Mouse (Mus musculus) forebrain, embryonic 12.5 days (tissue): ENCODE data around the gene Fam83d. TPM values are rescaled to one million over a fixed set of nuclear protein-coding genes. Genes with fewer than 3 reads are reported as not detected.

Source experiments
- ATAC-seq: fragments of 200-750 bp; cut with Nextera tagmentation; 2 replicates; pipeline ENCODE4 v1.8.0; 2017; ENCODE audit warnings: moderate TSS enrichment; ENCODE audit not compliant: low FRiP score
- H3K27ac ChIP-seq: fragments of 300-500 bp; sonication (generic); 2 replicates; pipeline ENCODE4 v1.5.1; 2016; ENCODE audit warnings: mild to moderate bottlenecking
- H3K27me3 ChIP-seq: fragments of 300-500 bp; sonication (generic); 2 replicates; pipeline ENCODE4 v1.6.1; 2016; ENCODE audit warnings: mild to moderate bottlenecking
- H3K36me3 ChIP-seq: fragments of 300-500 bp; sonication (generic); replicated peaks from 2 replicates; pipeline ENCODE4 v1.6.1; 2016; ENCODE audit warnings: mild to moderate bottlenecking
- H3K4me1 ChIP-seq: fragments of 300-500 bp; sonication (generic); 2 replicates; pipeline ENCODE4 v1.6.1; 2016
- H3K4me2 ChIP-seq: fragments of 300-500 bp; sonication (generic); 2 replicates; pipeline ENCODE4 v1.6.1; 2016; ENCODE audit warnings: mild to moderate bottlenecking, moderate library complexity
- H3K4me3 ChIP-seq: fragments of 300-500 bp; sonication (generic); replicated peaks from 2 replicates; pipeline ENCODE4 v1.5.1; 2016; ENCODE audit warnings: mild to moderate bottlenecking
- H3K9ac ChIP-seq: fragments of 300-500 bp; sonication (generic); 2 replicates; pipeline ENCODE4 v1.6.1; 2016; ENCODE audit warnings: mild to moderate bottlenecking
- H3K9me3 ChIP-seq: fragments of 300-500 bp; sonication (generic); 2 replicates; pipeline ENCODE4 v1.6.1; 2016
- WGBS: fragments of 180-500 bp; shearing (Covaris S2); methylation state at CpG from one replicate; pipeline ENCODE4 v1.1.7; 2016; 5-methylcytosine and 5-hydroxymethylcytosine counted together
- polyA plus RNA-seq: library from polyadenylated mRNA; unstranded; fragments of >200 nt; fragmentation: Nextera tagmentation; extraction: Ambion mirVana; gene quantifications from 2 replicates; pipeline ENCODE4 v1.2.1, GENCODE M21; 2016

Fam83d gene
- polyA plus RNA-seq, 1 experiment from 2014 or later = 50.9 TPM

DNA sequence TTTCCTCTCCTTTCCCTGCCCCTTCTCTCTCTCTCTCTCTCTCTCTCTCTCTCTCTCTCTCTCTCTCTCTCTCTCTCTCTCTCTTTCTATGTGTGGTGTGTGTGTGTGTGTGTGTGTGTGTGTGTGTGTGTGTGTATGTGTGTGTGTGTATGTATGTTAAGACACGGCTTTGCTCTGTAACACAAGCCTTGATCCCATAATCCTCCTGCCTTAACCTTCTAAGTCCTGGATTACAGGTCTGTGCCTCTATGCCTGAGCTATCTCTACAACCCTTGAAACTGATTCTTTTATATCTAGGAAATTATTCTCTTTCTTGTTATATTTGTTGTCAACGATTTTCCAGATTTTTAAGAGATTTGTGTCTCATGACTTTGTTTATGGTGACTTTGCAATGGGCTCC, 7.7 kb upstream of the Fam83d start:
- Histone ChIP-seq H3K4me1 (no peaks in the 10 kb centered on the region), H3K4me3 (no peak overlapping the region), H3K36me3 (no peaks in the 10 kb centered on the region), H3K9me3 (no peaks in the 10 kb centered on the region), H3K4me2 (no peak overlapping the region), H3K27me3 (no peaks in the 10 kb centered on the region), H3K27ac (no peak overlapping the region), H3K9ac (no peak overlapping the region)
- WGBS = 70% methylated on average over 2 of the region's 2 CpGs
- no peak for ATAC-seq

DNA sequence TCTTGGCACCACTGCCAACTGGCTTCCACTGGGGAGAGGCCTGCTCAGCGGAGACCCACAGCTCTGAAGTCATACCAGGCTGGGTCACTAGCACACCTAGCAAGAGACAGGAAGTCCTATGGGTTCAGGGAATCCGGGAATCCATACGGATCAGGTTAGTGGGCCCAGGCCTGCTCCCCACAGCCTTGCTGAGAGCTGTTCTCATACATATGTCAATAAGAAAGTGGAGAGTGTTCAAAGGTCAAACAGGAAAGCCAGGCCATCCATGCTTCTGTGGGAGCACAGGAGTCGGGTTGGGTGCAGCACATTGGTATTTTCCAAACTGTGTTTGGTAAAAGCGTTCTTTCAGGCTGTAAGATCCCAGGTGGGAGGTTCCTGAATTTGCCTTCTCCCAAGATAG, 5.6 kb upstream of the Fam83d start:
- Histone ChIP-seq H3K27ac (no peak overlapping the region), H3K27me3 (no peaks in the 10 kb centered on the region), H3K4me2 (no peak overlapping the region), H3K36me3 (no peaks in the 10 kb centered on the region), H3K4me1 (peaks cover 2% of the 10 kb centered on the region; the same call in 1 of the 2 replicates), H3K4me3 (no peak overlapping the region), H3K9ac (no peak overlapping the region), H3K9me3 (no peaks in the 10 kb centered on the region)
- 89% methylated on average over 5 of the region's 5 CpGs for WGBS
- ATAC-seq = no peak

DNA sequence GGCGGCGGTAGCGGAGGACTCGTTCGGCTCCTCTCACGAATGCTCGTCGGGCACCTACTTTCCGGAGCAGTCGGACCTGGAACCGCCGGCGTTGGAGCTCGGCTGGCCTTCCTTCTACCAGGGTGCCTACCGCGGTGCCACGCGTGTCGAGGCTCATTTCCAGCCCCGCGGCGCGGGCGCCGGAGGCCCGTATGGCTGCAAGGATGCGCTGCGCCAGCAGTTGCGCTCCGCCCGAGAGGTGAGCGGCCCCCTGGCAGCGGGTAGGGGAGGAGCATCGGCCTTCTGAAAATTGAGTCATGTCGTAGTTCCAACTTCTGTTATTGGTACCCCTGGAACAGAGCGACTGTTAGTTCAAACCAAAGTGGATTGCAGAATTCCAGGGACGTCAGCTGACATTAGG, 457 bp downstream of the Fam83d start:
- Histone ChIP-seq H3K27ac (peak overlapping the region; percentile 68), H3K9me3 (no peaks in the 10 kb centered on the region), H3K4me1 (peaks cover 51% of the 10 kb centered on the region), H3K9ac (peak overlapping the region; percentile 65), H3K27me3 (no peaks in the 10 kb centered on the region), H3K4me2 (peak overlapping the region; percentile 78), H3K4me3 (peak overlapping the region; percentile 71), H3K36me3 (0 out of 2 replicates have a peak, but pooled peaks cover 5% of the 10 kb centered on the region)
- 0% methylated on average over 31 of the region's 37 CpGs for WGBS
- peak; percentile 12; the same call in 1 of the 2 replicates for ATAC-seq

DNA sequence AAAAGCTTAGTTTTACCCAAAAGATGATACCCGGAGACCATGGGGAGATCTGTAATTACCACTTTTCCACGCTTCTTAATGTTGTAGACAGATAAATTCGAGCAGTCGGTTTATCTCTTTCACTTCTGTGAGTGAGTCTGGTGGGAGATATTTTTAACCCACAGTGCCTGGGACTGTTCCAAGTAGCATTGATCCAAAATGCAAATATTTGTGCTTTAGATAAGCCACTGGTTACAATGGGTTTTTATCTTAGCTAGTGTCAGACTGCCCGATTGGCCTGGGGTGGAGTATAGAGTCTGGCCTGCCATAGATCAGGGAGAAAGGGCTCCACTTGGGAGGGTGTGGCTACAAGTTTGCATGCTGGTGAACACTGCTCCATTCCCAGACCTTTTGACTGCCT, 878 bp downstream of the Fam83d start:
- peaks cover 54% of the 10 kb centered on the region for H3K4me1 ChIP-seq
- no peaks in the 10 kb centered on the region for H3K9me3 ChIP-seq
- H3K9ac ChIP-seq = peak overlapping the region; percentile 65
- 9% methylated on average over 5 of the region's 5 CpGs for WGBS
- H3K4me3 ChIP-seq = peak overlapping the region; percentile 71
- H3K27ac ChIP-seq = no peak overlapping the region
- ATAC-seq = no peak
- no peaks in the 10 kb centered on the region for H3K27me3 ChIP-seq
- peak overlapping the region; percentile 78 for H3K4me2 ChIP-seq
- peaks cover 5% of the 10 kb centered on the region; the same call in 1 of the 2 replicates for H3K36me3 ChIP-seq

DNA sequence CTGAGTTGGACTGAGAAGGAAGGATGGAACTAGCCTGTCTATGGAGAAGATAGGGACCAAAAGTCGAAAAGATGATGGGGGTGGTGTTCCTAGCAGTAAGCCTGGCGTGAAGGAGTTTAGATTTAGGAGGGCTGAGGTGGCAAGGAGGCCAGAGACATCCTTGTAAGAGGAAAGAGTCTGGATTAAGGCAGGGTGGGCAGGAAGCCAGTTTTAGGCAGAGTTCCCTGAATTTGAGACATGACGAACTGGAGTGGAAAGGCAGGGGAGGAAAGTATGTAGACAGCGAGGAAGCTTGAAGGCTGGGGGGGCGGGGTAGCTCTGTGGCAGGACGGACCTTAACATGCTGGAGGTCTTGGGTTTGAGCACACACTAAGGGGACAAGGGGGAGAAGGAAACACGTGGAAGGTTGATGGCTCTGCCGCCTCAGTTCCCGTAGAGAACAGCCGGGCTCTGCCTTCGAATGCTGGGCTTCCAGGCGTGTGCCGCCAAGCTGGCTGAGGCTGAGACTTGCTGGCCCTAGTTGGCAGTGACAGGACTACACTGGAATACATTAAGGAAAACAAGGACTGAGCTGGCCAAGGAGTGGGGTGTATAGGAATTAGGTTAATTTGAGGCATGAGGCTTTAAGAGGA, 2.3 kb downstream of the Fam83d start:
- peaks cover 54% of the 10 kb centered on the region for H3K4me1 ChIP-seq
- no peak overlapping the region for H3K27ac ChIP-seq
- H3K4me2 ChIP-seq = peak overlapping the region; percentile 78
- H3K9ac ChIP-seq = peak overlapping the region; percentile 65
- peak overlapping the region; percentile 71 for H3K4me3 ChIP-seq
- peaks cover 8% of the 10 kb centered on the region; the same call in 1 of the 2 replicates for H3K36me3 ChIP-seq
- H3K27me3 ChIP-seq = no peaks in the 10 kb centered on the region
- ATAC-seq = no peak
- no peaks in the 10 kb centered on the region for H3K9me3 ChIP-seq
- 49% methylated on average over 13 of the region's 13 CpGs for WGBS

DNA sequence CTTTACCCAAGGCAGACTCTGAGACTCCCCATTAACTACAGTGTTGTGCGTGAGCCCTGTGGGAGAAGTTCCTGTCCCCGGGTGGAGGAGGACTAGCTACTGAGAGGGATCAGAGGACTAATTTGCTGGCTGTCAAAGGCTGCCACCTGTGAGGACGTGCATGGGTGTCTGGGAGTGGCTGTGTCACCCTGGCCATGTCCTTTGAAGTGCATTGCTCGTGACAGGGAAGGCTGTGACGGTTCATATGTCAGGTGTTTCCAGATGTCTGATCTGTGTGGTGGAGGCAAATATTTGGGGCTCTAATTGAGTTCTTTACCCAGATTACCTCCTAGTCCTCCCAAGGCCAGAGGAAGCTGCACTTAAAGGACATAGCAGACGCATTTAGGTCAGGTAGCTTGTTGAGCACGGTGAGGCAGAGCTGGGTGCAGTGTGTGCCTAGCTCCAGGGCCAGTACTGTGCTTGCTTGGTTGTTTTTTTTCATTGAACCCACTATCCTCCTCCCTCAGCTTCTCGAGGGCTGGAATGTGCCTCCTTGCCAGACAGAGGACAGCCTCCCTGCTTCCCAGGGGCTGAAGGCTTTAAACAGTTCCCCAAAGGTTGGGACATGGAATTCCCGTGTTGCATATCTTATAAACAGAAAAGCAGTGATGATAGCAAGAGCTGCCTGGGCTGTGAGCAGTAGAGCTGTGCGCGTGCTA, 3.3 kb downstream of the Fam83d start:
- peaks cover 14% of the 10 kb centered on the region for H3K36me3 ChIP-seq
- H3K27ac ChIP-seq = no peak overlapping the region
- ATAC-seq = no peak
- peaks cover 54% of the 10 kb centered on the region for H3K4me1 ChIP-seq
- no peaks in the 10 kb centered on the region for H3K27me3 ChIP-seq
- peak overlapping the region; percentile 78 for H3K4me2 ChIP-seq
- H3K9ac ChIP-seq = peak overlapping the region; percentile 36; the same call in 1 of the 2 replicates
- H3K9me3 ChIP-seq = no peaks in the 10 kb centered on the region
- peak overlapping the region; percentile 71; the same call in 1 of the 2 replicates for H3K4me3 ChIP-seq
- WGBS = 62% methylated on average over 11 of the region's 11 CpGs

DNA sequence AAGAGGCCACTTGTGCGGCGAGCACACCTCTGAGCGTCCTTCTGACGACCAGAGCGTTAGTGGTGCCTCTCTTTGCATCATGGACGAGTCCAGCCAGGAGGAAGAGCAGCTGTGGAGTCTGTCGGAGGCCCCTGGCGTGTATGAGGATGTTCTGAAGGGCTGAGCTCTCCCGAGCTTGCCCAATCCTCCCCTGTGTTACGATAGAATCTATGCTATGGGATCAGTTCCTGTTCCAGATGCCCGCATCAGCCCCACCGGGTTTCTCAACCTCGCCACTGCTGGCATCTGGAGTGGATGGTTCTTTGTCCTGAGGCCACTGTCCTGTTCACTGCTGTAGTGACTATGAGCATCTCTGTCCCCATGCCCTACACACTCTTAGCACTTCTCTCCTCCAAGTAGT, 4.9 kb downstream of the Fam83d start:
- no peak overlapping the region for H3K9ac ChIP-seq
- H3K4me3 ChIP-seq = no peak overlapping the region
- no peak overlapping the region for H3K4me2 ChIP-seq
- ATAC-seq = no peak
- peaks cover 53% of the 10 kb centered on the region for H3K4me1 ChIP-seq
- H3K9me3 ChIP-seq = no peaks in the 10 kb centered on the region
- H3K36me3 ChIP-seq = peaks cover 20% of the 10 kb centered on the region
- H3K27ac ChIP-seq = no peak overlapping the region
- 81% methylated on average over 13 of the region's 13 CpGs for WGBS
- H3K27me3 ChIP-seq = no peaks in the 10 kb centered on the region

DNA sequence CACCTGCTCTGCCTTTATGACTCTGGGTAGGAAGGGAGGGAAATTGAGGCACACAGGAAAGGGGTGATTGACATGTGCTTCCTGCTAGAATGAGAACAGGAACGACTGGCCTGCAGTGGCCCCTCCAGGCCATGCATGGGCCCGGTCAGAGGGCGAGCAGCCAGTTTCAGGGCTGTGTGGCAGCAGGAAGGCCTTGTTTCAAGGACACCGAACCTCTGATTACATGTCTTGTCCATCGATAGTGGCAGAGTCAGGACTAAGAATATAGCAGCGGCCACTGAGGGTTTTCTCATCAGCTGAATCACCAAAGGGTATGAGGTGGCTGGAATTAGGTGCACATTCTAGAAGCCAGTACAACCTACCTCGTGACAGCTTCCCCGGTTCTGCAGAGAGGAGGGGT, 7.0 kb downstream of the Fam83d start:
- H3K4me2 ChIP-seq = no peak overlapping the region
- H3K27me3 ChIP-seq = no peaks in the 10 kb centered on the region
- WGBS = 90% methylated on average over 8 of the region's 8 CpGs
- no peak overlapping the region for H3K4me3 ChIP-seq
- H3K9me3 ChIP-seq = no peaks in the 10 kb centered on the region
- no peak for ATAC-seq
- no peak overlapping the region for H3K9ac ChIP-seq
- H3K27ac ChIP-seq = no peak overlapping the region
- peaks cover 29% of the 10 kb centered on the region for H3K36me3 ChIP-seq
- peaks cover 38% of the 10 kb centered on the region for H3K4me1 ChIP-seq

DNA sequence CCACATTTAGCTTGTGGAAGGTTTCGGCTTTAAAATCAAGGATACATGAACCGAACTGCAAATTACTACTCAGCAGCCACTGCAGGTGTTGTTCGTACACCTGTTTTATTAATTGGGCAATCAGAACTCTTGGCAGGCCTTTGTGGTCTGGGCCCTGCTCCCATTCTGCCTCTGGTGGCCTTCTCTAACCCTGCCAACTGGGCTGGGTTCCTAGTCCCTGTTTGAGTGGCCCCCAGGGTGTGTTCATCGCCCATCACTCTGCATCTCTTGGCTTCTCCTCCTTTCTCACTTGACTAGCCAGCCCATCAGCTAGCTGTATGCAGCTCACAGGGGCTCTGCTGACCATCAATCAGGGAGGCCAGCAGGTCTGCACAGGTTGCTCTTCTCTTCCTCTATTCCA, 8.8 kb downstream of the Fam83d start:
- no peak overlapping the region for H3K27ac ChIP-seq
- no peaks in the 10 kb centered on the region for H3K27me3 ChIP-seq
- H3K9ac ChIP-seq = no peak overlapping the region
- H3K4me2 ChIP-seq = no peak overlapping the region
- 92% methylated on average over 4 of the region's 4 CpGs for WGBS
- H3K9me3 ChIP-seq = no peaks in the 10 kb centered on the region
- ATAC-seq = no peak
- peaks cover 20% of the 10 kb centered on the region for H3K4me1 ChIP-seq
- H3K36me3 ChIP-seq = peaks cover 46% of the 10 kb centered on the region
- no peak overlapping the region for H3K4me3 ChIP-seq

DNA sequence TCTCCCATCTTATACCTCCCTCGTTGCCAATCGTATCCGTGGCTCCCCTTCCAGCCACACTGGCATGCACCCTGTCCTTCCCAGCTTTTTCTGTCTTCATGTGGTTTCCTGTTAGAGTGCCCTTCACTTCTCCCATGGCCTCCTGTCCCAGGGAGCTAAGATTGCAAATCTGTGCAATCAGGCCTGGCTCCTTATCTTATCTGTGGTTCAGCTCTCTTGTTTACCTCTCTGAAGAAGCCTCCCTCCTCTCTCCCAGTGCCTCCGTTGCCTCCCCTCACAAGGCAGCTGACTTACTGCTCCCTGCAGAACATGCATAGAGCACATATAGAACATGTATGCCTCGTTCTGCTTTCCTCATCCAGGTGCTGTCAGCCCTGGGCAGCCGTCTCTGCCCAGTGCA, 9.6 kb downstream of the Fam83d start:
- Histone ChIP-seq H3K4me1 (peaks cover 16% of the 10 kb centered on the region; the same call in 1 of the 2 replicates), H3K4me2 (no peak overlapping the region), H3K27ac (no peak overlapping the region), H3K4me3 (no peak overlapping the region), H3K9me3 (no peaks in the 10 kb centered on the region), H3K27me3 (no peaks in the 10 kb centered on the region), H3K9ac (no peak overlapping the region), H3K36me3 (peaks cover 51% of the 10 kb centered on the region)
- no peak for ATAC-seq
- WGBS = 87% methylated on average over 6 of the region's 6 CpGs

DNA sequence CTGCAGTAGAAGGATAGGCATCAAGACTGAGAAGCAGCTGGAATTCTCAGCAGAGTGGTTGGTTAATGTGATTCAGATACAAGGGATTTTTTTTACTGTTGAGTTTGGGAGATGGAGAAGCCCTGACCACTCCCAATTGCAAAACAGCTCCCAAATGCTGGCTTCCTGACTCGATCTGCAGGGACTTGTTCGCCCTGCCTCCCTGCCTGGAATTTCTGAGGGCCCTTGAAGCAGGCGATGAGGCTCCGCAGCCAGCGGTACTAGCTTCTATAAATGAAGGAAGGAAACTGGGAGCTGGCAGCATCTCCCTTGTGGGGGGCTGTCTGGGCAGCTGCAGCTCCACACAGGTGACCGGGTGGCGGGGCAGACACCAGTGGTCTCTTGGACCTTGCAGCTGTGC, 10.5 kb downstream of the Fam83d start:
- ATAC-seq = no peak
- Histone ChIP-seq H3K4me1 (0 out of 2 replicates have a peak, but pooled peaks cover 8% of the 10 kb centered on the region), H3K27ac (no peak overlapping the region), H3K36me3 (peaks cover 54% of the 10 kb centered on the region), H3K4me3 (no peak overlapping the region), H3K4me2 (no peak overlapping the region), H3K9me3 (no peaks in the 10 kb centered on the region), H3K9ac (no peak overlapping the region), H3K27me3 (no peaks in the 10 kb centered on the region)
- 87% methylated on average over 7 of the region's 7 CpGs for WGBS

DNA sequence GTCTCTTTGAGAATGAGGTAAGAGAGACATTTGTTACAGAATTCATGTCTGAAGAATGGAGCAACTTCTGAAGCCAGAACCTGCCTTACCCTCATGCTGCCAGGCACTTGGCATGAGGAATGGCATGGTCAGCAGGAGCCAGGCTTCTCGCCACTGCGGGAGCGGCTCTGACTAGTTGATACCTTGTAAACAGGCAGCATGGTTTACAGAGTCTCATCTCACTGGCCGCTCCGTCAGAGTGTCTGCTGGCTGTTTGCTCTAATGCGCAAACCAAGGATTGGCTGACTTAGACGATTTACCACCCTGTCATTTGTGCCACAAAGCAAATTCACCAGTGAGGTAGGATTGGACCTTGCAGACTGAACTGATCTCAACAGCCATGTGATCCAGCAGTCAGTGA, 13.2 kb downstream of the Fam83d start:
- no peaks in the 10 kb centered on the region for H3K27me3 ChIP-seq
- 0 out of 2 replicates have a peak, but pooled peaks cover 5% of the 10 kb centered on the region for H3K4me1 ChIP-seq
- no peak for ATAC-seq
- peaks cover 74% of the 10 kb centered on the region for H3K36me3 ChIP-seq
- no peak overlapping the region for H3K9ac ChIP-seq
- H3K4me3 ChIP-seq = no peak overlapping the region
- H3K4me2 ChIP-seq = no peak overlapping the region
- H3K27ac ChIP-seq = no peak overlapping the region
- H3K9me3 ChIP-seq = no peaks in the 10 kb centered on the region
- 98% methylated on average over 7 of the region's 7 CpGs for WGBS
